Mouse (Mus musculus): ENCODE results near the gene Mgat1. TPM values are rescaled to one million over a fixed set of nuclear protein-coding genes. Genes with fewer than 3 reads are reported as not detected.
"Not testable (repeated sequence)": the region's sequence is repeated elsewhere in the genome, so short reads cannot be mapped to it uniquely, and the experiment has no call there.

Mgat1 gene
- total RNA-seq (2021): 10 to 100 TPM; 54.4 to 57.0 TPM

DNA sequence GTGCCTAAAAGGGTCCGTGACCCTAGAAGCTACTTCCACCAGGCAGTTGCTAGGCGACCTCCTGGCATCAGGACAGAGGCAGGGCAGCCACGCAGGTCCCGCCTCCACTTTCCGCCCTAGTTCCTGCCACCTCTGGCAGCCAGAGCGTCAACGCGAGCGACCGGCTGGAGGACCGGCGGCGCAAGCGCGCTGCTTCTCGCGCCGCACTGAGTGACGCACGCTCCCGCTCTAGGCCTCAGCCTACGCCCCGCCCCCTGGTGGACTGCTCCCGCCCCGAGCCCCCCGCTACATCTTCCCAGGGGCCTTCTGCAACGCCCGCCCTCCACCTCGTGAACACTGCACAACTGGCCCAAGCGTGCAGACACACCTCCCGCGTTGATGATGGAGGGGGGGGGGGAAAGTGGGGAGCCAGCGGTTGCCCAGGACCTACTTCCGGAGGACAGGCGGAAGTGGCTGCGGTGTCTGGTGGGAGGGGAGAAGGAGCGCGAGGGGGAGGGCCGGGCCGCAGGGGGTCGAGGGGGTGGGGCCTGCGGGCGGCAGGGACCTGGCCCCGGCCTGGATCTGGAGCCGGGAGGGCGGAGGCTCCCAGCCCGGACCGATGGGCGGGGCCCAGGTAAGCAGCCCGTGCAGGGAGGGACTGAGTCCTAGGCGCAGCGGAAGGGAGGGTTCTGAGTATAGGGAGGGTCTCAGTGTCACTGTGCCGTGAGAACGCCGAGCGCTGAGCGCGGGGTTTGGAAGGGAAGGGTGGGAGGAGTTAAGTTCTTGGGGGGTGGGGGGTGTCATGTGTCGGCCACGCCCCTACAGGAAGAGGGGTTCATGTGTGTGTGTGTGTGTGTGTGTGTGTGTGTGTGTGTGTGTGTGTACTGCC lies at the start of gene Mgat1:
Mgat1 (plus strand) TSS at position 465 of the 868 bp plus-strand sequence.
- peak; percentile 78 to 90 for DNase-seq (ENCODE audit: extremely low spot score in 1 of 2, low spot score in 1 of 2)

DNA sequence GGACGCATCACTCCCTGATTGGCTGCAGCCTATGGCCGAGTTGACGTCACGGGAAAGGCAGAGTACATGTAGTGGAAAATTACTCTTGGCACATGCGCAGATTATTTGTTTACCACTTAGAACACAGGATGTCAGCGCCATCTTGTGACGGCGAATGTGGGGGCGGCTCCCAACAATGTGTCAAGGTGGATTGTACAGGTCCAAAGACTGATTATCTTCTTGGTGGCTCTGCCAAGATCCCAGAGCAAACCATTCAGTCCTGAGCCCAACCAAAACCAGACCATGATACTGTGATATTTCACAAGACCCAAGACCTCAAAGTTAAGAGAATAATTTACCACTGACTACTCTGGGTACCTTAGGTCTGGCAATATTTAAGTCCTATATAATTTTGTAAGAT lies 49.2 kb upstream of the Mgat1 start:
- DNase-seq (ENCODE audit: extremely low spot score in 1 of 2, low spot score in 1 of 2): not testable (repeated sequence)

DNA sequence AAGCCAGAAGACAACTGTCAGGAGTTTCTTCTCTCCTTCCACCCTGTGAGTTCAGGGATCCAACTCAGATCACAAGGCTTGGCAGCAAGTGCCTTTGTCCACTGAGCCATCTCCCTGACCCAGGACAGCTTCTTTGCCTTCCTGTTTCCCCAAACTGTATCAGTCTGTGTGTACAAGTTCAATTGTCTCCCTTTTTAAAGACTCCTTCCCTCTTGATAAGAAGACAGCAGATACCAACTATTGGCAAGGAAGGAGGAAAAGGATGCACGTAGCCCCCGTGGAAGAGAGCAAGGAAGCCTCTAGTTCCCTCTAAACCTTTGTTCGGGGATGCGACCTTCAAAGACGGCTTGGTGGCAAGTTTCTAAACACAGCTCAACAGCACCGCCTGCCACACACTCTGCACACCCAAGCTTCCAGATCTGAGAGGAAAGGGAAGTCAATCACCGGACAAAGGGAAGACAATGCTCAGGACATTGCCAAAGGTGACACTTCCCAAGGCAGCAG lies 48.1 kb upstream of the Mgat1 start:
- no peak for DNase-seq (ENCODE audit: extremely low spot score in 1 of 2, low spot score in 1 of 2)

DNA sequence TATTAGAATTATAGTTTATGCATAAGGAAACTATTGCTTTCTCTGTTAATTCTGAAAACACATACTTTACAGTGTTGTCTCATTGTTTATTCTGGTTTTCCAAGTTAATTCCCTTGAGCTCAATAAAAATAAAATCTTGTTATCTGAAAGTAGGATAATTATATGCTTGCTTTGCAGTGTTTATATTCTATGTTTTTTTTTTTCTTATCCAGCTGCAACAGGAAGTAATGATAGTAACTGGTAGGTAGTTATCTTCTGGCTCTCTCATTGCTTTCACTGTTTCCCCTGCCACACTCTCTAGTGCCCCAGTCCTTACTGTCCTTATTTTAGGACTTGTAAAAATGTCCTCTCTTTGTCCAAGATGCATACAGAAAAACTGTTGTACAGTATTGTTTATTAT lies 43.3 kb upstream of the Mgat1 start:
- DNase-seq (ENCODE audit: extremely low spot score in 1 of 2, low spot score in 1 of 2): no peak

DNA sequence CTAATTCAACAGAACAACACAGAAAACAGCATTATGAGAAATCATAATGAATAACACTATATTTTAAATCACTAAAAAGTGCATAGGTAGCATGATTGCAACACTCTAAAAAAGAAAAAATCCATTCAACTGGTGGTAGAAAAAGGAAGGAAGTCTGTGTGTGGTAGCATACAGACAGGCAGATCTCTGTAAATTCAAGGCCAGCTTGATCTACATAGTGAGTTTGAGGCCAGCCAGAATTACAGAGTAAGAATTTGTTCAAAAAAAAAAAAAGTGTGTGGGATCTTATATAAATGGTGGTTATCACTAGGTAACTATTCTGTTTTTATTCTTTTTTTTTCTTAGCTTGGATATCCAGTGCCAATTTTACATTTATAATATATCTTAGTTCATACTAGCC lies 42.8 kb upstream of the Mgat1 start:
- DNase-seq (ENCODE audit: extremely low spot score in 1 of 2, low spot score in 1 of 2): no peak

DNA sequence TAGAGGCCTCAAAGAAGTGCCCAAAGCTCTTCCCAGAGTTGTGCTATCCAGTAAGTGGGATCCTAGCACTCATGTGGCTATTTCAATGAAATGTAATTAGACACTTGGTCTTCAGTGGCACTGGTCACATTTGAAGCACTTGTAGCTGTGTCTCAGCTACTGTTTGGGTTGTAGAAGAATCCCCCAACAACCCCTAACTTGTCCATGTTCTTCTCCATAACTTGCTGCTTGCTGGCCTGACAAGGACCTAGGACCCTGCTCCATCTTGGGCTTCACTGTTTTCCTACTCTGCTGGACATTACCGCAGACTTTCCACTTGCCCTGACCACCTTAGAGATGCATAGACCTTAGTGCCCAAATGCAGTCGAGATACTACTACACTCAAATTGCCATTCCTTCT lies 41.9 kb upstream of the Mgat1 start:
- no peak for DNase-seq (ENCODE audit: extremely low spot score in 1 of 2, low spot score in 1 of 2)

DNA sequence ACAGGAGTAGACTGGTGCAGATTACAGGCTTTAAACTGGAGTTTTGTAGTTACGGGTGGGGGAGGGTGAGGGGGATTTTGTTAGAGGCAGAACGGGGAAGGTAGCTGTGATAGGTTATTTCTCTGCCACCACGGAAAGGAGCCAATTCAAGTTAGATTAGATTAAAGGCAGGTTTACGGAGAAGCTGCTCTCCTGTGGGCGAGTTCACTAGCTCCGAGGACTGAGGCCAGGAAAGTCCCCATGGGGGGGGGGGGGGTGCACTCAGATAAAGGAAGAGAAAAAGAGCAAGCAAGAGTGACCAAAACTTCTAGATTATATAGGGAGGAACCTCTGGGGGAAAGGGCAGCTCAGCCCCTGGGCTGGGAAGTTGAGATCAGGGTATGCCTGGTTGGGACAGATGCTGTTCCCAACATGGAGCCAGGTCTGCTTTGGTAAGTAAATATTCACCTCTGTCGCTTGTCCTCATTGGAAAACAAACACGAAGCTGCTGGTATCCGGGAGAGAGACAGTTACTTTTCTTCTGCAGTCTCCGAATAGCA lies 41.4 kb upstream of the Mgat1 start:
- peak; percentile 11 to 12 for DNase-seq (ENCODE audit: extremely low spot score in 1 of 2, low spot score in 1 of 2)

DNA sequence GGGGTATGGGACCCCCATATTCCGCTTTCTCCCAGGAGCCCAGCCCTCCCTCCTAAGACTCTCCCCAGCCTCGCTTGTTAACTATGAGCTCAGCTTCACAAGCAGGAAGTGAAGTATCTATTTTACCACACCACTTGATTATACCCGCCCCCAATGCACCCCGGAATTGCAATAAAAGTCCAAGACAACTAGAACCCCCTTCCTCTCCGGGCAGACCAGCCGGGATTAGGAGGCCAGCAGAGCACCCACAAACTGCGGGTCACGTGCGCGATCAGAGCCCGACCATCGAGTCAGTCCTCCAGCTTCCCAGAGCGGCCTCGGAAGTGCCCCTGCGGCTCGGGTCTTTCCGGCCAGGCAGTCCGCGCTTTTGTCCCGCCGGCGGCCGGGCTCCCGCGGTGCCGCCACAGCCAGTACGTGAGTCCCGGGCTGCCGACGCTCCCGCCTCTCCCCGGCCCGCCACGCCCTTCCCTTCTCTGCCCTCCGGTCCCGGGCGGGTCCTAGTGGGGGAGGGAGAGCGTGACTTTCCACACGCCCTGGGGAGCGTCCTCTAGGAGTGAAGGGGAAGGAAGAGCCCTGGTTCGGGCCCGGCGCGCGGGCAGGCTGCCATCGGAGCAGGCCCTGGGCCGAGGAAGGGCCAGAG lies 40.7 kb upstream of the Mgat1 start, which contains the start of gene Zfp62:
Zfp62 (plus strand) TSS at position 164 of the 640 bp plus-strand sequence.
- DNase-seq (ENCODE audit: extremely low spot score in 1 of 2, low spot score in 1 of 2): peak; percentile 88 to 95

DNA sequence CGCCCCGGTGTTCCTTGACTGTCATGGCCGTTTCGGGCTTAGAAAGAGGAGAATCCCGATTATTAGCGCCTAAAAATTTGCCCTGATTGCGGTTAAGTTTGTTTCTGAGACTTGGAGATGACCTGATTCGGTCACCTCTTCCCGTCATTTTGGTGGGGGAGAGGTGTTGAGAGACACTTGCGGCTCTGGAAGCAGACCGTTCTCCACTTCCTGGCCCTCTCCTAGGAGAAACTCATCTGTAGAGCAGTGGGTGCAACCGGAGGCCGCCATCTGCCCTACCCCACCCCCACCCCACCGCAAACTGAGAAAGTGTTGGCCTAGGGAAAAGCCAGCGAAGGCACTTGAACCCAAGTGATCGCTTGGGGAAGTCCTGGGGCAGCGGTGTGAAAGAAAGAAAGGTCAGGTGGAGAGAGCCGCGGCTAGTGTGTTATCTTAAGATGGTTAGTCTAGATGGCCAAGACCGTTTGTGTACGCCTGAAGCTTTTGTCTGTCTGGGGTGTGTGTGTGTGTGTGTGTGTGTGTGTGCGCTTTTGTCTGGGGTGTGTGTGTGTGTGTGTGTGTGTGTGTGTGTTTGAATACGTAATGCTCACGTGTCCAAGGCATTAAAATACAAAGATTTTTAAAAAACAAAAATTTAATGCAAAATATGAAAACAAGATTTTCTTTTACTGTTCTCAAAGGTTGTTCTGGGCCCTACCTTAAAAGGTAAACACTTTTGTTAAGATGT lies 40.1 kb upstream of the Mgat1 start:
- peak in 1 of 2 experiments; percentile 30 for DNase-seq (ENCODE audit: extremely low spot score in 1 of 2, low spot score in 1 of 2)

DNA sequence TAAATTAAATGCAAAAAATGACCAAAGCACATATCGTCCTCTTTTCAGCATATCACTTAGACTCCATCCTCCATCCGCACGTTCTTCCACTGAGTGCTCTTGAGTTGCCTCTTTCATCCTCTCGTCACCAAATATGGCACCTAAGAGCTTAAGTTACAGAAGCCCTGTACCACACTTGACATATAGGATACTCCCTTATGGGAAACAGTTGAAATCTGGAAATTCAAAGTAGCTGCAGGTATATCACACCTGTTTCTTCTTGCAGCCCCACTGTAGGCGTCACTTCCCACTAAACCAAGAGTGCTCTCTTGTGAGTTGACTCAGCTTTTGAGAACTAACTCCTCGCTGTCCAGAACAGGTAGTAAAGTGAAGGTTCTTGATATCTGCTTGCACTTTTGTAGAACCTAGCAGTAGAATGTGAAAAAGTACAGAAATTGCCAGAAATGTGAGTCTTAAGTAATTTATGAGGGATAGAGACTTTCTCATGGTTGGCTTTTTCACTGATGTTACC lies 38.9 kb upstream of the Mgat1 start:
- DNase-seq (ENCODE audit: extremely low spot score in 1 of 2, low spot score in 1 of 2): no peak

DNA sequence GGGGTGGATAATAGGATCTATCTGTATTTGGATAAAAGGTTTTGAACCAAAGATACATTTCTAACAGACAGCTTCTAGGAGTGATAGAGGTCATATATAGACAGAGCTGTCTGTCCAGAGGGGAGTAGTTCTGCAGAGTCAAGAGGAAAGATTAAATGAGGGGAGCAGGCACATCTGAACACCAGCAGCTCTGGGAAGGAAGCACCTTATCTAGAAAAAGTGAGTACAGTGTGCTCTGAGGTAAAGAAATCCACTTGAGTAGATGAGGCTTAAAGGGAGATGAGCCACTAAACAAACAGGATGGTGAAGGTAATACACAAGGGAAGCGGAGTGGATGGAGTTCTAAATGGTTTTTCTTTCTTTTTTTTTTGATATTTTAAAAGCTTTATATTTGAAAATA lies 36.5 kb upstream of the Mgat1 start:
- no peak for DNase-seq (ENCODE audit: extremely low spot score in 1 of 2, low spot score in 1 of 2)

DNA sequence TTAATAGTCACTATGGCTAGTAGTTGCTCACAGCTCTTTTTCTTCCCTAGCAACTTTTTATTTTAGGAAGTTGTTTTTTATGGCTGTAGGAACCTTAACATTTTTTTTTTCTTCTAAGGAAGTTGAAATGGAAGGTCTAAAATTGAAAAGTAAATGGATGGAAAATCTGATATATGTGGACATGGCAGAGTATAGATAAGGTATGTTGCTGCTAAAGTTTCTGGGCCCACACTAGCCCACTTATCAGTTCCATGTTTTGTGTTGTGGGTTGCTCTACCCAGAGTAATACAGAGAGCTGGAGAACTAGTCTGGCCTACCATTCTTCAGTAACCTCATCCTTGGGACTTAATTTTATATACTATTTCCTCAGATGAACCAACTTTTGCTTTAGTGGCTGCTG lies 31.4 kb upstream of the Mgat1 start:
- DNase-seq (ENCODE audit: extremely low spot score in 1 of 2, low spot score in 1 of 2): no peak

DNA sequence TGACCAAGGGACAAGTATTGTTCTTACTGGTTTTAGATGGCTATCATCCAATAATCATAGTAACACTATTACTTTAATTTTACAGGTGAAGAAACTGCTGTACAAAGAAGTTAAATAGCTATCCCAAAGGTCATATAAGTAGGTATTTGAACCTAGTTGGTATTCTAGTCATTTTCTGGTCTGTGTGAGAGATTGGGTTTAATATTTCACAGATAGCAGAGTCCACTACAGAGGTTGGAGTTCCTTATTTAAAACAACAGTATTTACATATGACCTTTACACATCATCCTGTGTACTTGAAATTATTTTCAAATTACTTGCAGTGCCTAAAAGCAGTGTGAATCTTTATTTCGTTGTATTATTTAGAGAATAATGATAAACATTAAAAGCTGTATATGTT lies 30.5 kb upstream of the Mgat1 start:
- DNase-seq (ENCODE audit: extremely low spot score in 1 of 2, low spot score in 1 of 2): no peak

DNA sequence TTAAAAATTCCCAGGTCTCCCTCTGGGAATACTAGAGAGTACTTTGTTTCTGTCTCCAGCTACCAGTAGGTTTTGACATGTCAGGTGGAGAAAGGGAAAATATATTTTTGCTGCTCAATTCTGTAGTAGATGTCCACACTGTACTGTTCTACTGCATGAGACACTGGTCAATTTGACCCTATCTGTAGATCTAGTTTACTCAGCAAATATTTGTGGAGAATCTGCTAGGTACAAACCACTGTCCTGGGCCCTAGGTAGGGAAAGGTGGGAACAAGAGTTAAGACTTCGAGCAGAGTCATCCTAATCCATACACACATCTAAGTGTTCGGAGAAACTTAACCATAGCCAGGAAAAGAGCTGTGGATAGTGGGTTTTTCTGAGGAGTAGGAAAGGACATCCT lies 24.7 kb upstream of the Mgat1 start:
- no peak for DNase-seq (ENCODE audit: extremely low spot score in 1 of 2, low spot score in 1 of 2)

DNA sequence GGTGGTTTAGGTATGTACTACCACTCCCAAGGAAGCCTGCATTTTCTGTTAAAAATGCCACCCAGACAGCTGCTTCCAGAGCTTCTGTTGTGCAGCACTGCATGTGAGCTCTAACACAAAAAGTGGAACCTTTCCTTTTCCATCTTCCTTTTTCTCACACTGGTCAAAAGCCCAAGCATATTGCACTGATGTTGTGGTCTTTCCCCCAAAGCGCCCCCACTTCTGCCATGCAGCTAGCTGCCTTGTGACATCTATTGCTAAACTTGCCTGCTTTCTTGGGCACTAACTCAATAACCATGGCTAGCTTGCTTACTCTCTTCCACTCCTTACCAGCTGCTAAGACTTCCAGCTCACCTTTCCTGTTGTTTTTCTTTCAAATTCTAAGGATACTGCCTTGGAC lies 19.5 kb upstream of the Mgat1 start:
- no peak for DNase-seq (ENCODE audit: extremely low spot score in 1 of 2, low spot score in 1 of 2)

DNA sequence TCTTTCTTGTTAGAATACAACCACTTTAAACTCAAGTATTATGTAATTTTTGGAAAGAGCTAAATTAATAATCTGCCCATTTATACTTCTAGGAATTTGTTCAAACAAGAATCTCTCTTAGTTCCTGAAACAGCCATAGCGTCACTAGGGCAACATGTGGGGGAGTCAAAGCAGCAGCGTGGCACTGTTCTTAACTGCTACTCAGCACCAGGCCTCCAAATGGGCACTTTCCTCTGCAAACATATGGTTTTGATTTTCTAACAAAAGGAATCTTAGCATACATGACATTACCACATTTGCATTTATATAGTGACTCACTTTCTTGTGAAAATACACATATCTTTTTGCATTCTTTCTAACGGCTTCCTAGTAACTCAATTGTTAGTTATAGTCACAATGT lies 11.2 kb upstream of the Mgat1 start:
- DNase-seq (ENCODE audit: extremely low spot score in 1 of 2, low spot score in 1 of 2): no peak

DNA sequence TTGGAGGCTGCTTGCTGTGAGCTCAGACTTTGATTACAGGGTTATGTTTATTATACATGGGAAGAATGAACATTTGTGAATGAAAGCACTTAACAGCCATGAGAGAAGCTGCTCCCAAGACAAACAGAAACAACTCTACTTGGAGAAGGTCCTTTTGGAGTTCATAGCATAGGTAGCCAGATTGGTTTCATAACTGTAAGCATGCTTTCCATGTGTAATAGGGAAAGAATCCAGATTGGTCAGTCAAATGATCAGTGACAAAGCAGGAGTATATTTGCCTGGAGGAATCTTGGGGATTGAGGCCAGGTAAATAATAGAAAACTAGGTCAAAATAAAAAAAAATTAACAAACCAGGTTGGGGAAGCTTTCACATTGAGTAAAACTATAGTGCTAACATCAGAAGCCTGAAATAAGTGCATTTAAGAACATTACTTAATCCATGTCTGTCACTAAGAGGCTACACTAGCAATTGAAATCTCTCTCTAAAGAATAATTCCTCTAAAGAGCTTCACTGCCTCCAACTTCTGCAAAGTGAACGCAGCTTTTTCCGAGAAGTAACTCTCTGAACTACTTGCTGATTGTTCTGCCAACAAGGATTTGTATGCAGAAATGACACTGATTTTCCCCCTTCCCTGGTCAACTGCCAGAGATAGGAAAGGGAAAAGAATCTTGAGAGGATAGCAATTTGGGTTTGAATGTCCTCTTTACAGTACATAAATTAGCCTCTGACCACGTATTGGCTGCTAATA lies 8.4 kb upstream of the Mgat1 start:
- no peak for DNase-seq (ENCODE audit: extremely low spot score in 1 of 2, low spot score in 1 of 2)

DNA sequence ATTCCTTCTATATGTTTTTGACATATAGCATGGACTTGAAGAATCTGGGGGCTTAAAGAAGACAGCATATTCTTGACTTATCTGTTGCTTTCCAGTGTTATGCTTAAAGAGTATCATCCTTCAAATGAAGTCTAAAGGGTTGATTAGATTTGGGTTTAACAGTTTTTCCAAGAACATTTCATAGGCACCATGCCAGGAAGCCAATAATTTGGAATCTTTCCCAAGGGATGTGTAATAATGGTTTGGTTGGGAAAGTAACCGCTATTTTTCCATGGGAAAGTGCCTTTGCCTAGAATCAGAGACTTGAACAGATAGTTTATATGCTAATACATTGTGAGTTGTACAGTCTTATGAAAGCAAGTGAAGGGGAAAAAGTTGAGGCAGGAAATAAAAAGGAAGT lies 7.1 kb upstream of the Mgat1 start:
- DNase-seq (ENCODE audit: extremely low spot score in 1 of 2, low spot score in 1 of 2): no peak

DNA sequence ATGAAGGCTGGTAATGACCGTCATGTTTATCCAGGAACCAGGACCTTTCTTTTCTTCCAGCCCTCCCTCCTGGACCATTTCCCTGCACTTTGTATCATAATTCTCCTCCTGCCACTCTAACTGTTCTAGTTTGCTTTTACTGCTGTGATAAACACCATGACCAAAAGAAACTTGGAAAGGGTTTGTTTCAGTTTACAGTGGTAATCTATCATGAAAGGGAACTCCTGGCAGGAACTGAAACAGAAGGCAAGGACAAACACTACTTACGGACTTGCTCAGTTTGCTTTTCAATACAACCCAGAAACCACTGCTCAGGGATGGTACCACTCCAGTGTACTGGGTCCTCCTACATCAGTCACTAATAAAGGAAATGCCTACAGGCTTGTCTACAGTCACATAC lies 6.5 kb upstream of the Mgat1 start:
- DNase-seq (ENCODE audit: extremely low spot score in 1 of 2, low spot score in 1 of 2): no peak

DNA sequence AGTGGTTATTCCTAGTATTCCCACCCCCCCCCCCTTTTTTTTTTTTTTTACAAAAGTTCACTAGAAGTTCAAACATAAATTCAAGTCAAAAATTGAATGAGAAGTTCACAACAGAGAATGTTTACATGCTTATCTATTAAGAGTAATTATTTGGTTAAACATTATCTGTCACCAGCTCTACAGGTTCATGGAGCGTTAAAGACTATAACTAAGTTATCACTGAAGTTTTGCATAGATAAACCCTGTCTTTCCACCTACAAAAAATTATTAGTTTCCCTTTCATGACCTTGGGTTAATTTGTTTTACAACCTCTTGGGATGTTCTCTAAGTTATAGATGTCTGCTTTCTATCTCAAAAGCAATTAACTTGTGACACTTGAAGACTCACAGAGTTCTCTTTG lies 3.7 kb upstream of the Mgat1 start:
- DNase-seq (ENCODE audit: extremely low spot score in 1 of 2, low spot score in 1 of 2): no peak

Measured in layer of hippocampus, postnatal 25 days (tissue).